Mouse (Mus musculus) midbrain, embryonic 11.5 days (tissue): ENCODE data around the gene Gm7980. TPM values are rescaled to one million over a fixed set of nuclear protein-coding genes. Genes with fewer than 3 reads are reported as not detected.
"Not testable (repeated sequence)": the region's sequence is repeated elsewhere in the genome, so short reads cannot be mapped to it uniquely, and the experiment has no call there.

Source experiments
- ATAC-seq: fragments of 200-750 bp; cut with Nextera tagmentation; 2 replicates; pipeline ENCODE4 v1.8.0; 2017; ENCODE audit warnings: moderate TSS enrichment, moderate library complexity; ENCODE audit not compliant: low FRiP score
- DNase-seq: peaks from one replicate; pipeline ENCODE4 v3.0.0; 2015; ENCODE audit warnings: low spot score; ENCODE audit errors: missing footprints
- H3K27ac ChIP-seq: fragments of 300-500 bp; sonication (generic); 2 replicates; pipeline ENCODE4 v1.5.1; 2014; ENCODE audit warnings: low read depth, low read length
- H3K27me3 ChIP-seq: fragments of 300-500 bp; sonication (generic); 2 replicates; pipeline ENCODE4 v1.6.1; 2014; ENCODE audit warnings: mild to moderate bottlenecking, low read length, moderate library complexity, mixed read lengths; ENCODE audit not compliant: control insufficient read depth, insufficient read depth
- H3K36me3 ChIP-seq: fragments of 300-500 bp; sonication (generic); 2 replicates; pipeline ENCODE4 v1.6.1; 2014; ENCODE audit warnings: mild to moderate bottlenecking, low read length, moderate library complexity, mixed read lengths; ENCODE audit not compliant: control insufficient read depth, insufficient read depth
- H3K4me1 ChIP-seq: fragments of 300-500 bp; sonication (generic); 2 replicates; pipeline ENCODE4 v1.6.1; 2014; ENCODE audit warnings: low read length; ENCODE audit not compliant: control insufficient read depth, insufficient read depth
- H3K4me2 ChIP-seq: fragments of 300-500 bp; sonication (generic); 2 replicates; pipeline ENCODE4 v1.6.1; 2014; ENCODE audit warnings: mild to moderate bottlenecking, moderate library complexity
- H3K4me3 ChIP-seq: fragments of 300-500 bp; sonication (generic); 2 replicates; pipeline ENCODE4 v1.5.1; 2014; ENCODE audit warnings: low read depth, low read length
- H3K9ac ChIP-seq: fragments of 300-500 bp; sonication (generic); 2 replicates; pipeline ENCODE4 v1.6.1; 2014; ENCODE audit warnings: low read length
- H3K9me3 ChIP-seq: fragments of 300-500 bp; sonication (generic); 2 replicates; pipeline ENCODE4 v1.6.1; 2016; ENCODE audit warnings: low read length; ENCODE audit not compliant: control insufficient read depth
- WGBS: fragments of 180-500 bp; shearing (Covaris S2); extraction: QIAGEN DNeasy Blood & Tissue Kit; methylation state at CpG from one replicate; pipeline ENCODE4 v1.1.7; 2014; 5-methylcytosine and 5-hydroxymethylcytosine counted together
- polyA plus RNA-seq: library from polyadenylated mRNA; unstranded; fragments of >200 nt; fragmentation: Nextera tagmentation; extraction: Ambion mirVana; gene quantifications from 2 replicates; pipeline ENCODE4 v1.2.1, GENCODE M21; 2014

Gene Gm7980
- not detected in 2 replicates for polyA plus RNA-seq

DNA sequence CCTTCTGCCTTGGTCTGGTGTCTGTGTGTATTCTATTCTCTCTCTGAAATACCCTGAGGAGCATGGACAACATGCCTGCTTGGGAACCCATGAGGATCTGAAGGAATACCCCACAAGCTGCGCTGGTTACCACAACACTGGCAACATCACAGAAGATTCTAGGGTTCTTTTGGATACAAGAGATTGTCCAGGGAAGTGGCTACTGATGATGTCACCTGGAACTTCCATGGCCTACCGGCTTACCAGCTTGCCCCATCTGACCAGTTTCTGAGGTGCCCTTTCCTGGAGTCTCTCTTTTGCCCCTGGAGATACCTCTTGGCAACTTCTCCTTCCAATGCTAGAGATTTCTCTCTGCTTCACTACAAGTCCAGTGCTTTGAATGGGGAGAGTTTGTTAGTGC is at the start of gene Gm7980:
Gene Gm7980 (minus strand): TSS at position 101 of the 400 bp plus-strand sequence.
- H3K9me3 ChIP-seq, ATAC-seq, DNase-seq, H3K4me3 ChIP-seq, H3K9ac ChIP-seq, H3K27me3 ChIP-seq, H3K27ac ChIP-seq, H3K4me1 ChIP-seq, H3K4me2 ChIP-seq, H3K36me3 ChIP-seq: not testable (repeated sequence)
- no CpG with 5 or more reads among the region's 2 CpGs for WGBS

DNA sequence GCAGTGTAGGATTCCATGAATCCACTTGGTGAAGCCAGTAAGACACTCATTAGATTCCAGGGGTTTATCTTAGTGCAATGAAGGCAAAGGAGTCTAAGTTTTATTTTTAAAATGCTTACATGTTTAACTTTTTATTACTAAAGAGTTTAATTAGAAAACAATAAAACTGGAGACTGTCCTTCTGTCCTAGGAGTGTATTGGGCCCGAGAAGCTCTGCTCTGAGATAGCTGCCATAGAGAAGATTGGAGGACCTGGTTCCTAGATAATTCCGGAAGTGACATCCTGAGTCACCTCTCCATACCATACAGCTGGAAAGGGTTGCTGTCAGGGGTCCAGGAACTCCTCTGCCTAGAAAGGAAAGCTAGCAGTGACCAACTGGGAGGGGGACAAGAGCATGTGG is 36.6 kb upstream of the Gm7980 start, which contains the start of gene 1700024B05Rik:
Gene 1700024B05Rik (plus strand): TSS at position 301 of the 400 bp plus-strand sequence.
- H3K27ac ChIP-seq, H3K4me3 ChIP-seq, H3K27me3 ChIP-seq, H3K9me3 ChIP-seq, ATAC-seq, H3K36me3 ChIP-seq, DNase-seq, H3K9ac ChIP-seq, H3K4me2 ChIP-seq, H3K4me1 ChIP-seq: not testable (repeated sequence)
- 85% methylated on average over 1 of the region's 2 CpGs for WGBS

DNA sequence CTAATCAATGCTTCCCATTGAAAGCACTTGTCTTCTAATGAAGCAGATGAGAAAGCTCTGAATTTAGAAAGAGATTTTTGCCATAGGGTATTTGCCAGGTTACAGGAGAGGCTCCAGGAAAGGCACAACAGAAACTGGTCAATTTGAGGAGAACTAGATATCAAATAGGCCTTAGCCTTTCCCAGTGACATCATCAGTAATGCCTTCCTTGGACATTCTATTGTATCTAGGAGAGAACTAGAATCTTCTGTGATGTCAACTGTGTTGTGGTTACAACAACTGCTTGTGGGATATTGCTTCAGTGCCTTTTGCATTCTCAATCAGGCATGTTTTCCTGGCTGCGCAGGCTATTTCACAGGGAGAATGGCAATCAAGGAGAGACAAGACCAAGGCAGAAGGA is 17.6 kb upstream of the Gm7980 start, which contains the start of gene 1700049E17Rik1:
Gene 1700049E17Rik1 (plus strand): TSS at position 301 of the 400 bp plus-strand sequence.
- DNase-seq, ATAC-seq, H3K27ac ChIP-seq, H3K9ac ChIP-seq, H3K4me3 ChIP-seq, H3K9me3 ChIP-seq, H3K27me3 ChIP-seq, H3K4me2 ChIP-seq, H3K4me1 ChIP-seq, H3K36me3 ChIP-seq: not testable (repeated sequence)
- no CpG with 5 or more reads among the region's 1 CpGs for WGBS

Other genes starting within 250 kb of the Gm7980 start
- gene Gm8068, start 205.4 kb downstream of the Gm7980 start, polyA plus RNA-seq = not detected in 2 replicates
- gene Gm7929, start 156.7 kb downstream of the Gm7980 start, polyA plus RNA-seq = not detected in 2 replicates
- not detected in 2 replicates for gene Gm47189, start 134.8 kb downstream of the Gm7980 start, polyA plus RNA-seq
- gene 1700049E17Rik1, start 17.7 kb upstream of the Gm7980 start, polyA plus RNA-seq = not detected in 2 replicates
- gene 1700024B05Rik, start 36.7 kb upstream of the Gm7980 start, polyA plus RNA-seq = not detected in 2 replicates
- not detected in 2 replicates for gene Gm6401, start 60.6 kb upstream of the Gm7980 start, polyA plus RNA-seq
- not detected in 2 replicates for gene Gm3543, start 76.0 kb upstream of the Gm7980 start, polyA plus RNA-seq
- gene Gm7951, start 210.1 kb upstream of the Gm7980 start, polyA plus RNA-seq = not detected in 2 replicates